Mouse (Mus musculus): ENCODE results near the gene Pard3.

The Pard3 gene

GRCm38 (mm10) chr8:127182065-127182464 lies 118.4 kb downstream of the Pard3 start:
- DNase-seq (ENCODE audit: low spot score) = no peak

- DNase-seq (ENCODE audit: low spot score) = no peak
Measured at GRCm38 (mm10) chr8:127183533-127183932, 119.8 kb downstream of the Pard3 start.

GRCm38 (mm10) chr8:127184025-127184424 lies 120.3 kb downstream of the Pard3 start:
- DNase-seq (ENCODE audit: low spot score) = peak; percentile 54

- DNase-seq (ENCODE audit: low spot score) = no peak
Measured at GRCm38 (mm10) chr8:127185897-127186296, 122.2 kb downstream of the Pard3 start.

GRCm38 (mm10) chr8:127188671-127189070 lies 125.0 kb downstream of the Pard3 start:
- DNase-seq (ENCODE audit: low spot score) = no peak

- peak; percentile 63 for DNase-seq (ENCODE audit: low spot score)
Measured at GRCm38 (mm10) chr8:127190350-127190749, 126.7 kb downstream of the Pard3 start.

GRCm38 (mm10) chr8:127191387-127191786 lies 127.7 kb downstream of the Pard3 start:
- peak; percentile 58 for DNase-seq (ENCODE audit: low spot score)

GRCm38 (mm10) chr8:127191824-127192223 lies 128.1 kb downstream of the Pard3 start:
- DNase-seq (ENCODE audit: low spot score) = no peak

- no peak for DNase-seq (ENCODE audit: low spot score)
Measured at GRCm38 (mm10) chr8:127192331-127192730, 128.6 kb downstream of the Pard3 start.

GRCm38 (mm10) chr8:127193375-127193774 lies 129.7 kb downstream of the Pard3 start:
- DNase-seq (ENCODE audit: low spot score) = no peak

- no peak for DNase-seq (ENCODE audit: low spot score)
Measured at GRCm38 (mm10) chr8:127194786-127195407, 131.2 kb downstream of the Pard3 start.

GRCm38 (mm10) chr8:127196505-127197265 lies 133.0 kb downstream of the Pard3 start:
- no peak for DNase-seq (ENCODE audit: low spot score)

- no peak for DNase-seq (ENCODE audit: low spot score)
Measured at GRCm38 (mm10) chr8:127207455-127207854, 143.8 kb downstream of the Pard3 start.

GRCm38 (mm10) chr8:127210621-127211020 lies 146.9 kb downstream of the Pard3 start:
- no peak for DNase-seq (ENCODE audit: low spot score)

GRCm38 (mm10) chr8:127214338-127214737 lies 150.6 kb downstream of the Pard3 start:
- DNase-seq (ENCODE audit: low spot score) = no peak

- no peak for DNase-seq (ENCODE audit: low spot score)
Measured at GRCm38 (mm10) chr8:127214748-127215433, 151.2 kb downstream of the Pard3 start.

GRCm38 (mm10) chr8:127220206-127220605 lies 156.5 kb downstream of the Pard3 start:
- DNase-seq (ENCODE audit: low spot score) = no peak

GRCm38 (mm10) chr8:127220615-127221014 lies 156.9 kb downstream of the Pard3 start:
- no peak for DNase-seq (ENCODE audit: low spot score)

GRCm38 (mm10) chr8:127222361-127222760 lies 158.7 kb downstream of the Pard3 start:
- no peak for DNase-seq (ENCODE audit: low spot score)

GRCm38 (mm10) chr8:127226996-127227395 lies 163.3 kb downstream of the Pard3 start:
- DNase-seq (ENCODE audit: low spot score) = no peak

- DNase-seq (ENCODE audit: low spot score) = peak; percentile 46
Measured at GRCm38 (mm10) chr8:127227407-127227806, 163.7 kb downstream of the Pard3 start.

GRCm38 (mm10) chr8:127229325-127230232 lies 165.9 kb downstream of the Pard3 start:
- no peak for DNase-seq (ENCODE audit: low spot score)
